In the genomic region with DNA sequence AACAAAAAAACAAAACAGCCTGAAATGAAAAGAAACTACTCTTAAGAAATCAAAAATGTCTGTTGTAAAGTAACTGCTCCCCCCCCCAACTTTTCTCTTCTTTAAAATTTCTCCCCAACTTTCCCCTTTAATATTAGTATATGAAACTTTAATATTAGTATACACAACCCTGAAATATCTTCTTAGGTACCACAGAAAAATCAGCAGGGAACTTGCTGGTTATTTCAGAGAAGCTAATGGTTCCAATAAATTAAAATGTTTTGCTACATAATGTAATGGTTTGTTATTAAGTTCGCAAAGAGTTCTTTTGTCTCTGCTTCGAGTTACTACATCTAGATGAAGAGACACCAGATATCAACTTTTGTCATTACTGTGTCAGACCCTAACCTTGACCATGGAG, we compare ENCODE assay signal across 8 mouse cellular contexts. TPM values are rescaled to one million over a fixed set of nuclear protein-coding genes. Genes with fewer than 3 reads are reported as not detected.
DNase-seq lines count a peak whose midpoint lies in the region; ATAC-seq and TF ChIP-seq lines count a peak whose summit lies in the region.

No protein-coding gene starts in this region.

- WGBS in kidney, adult 2 months, result 3% methylated on average over 2 of the region's 2 CpGs
- 5% methylated on average over 2 of the region's 2 CpGs for WGBS in bone marrow, adult 2 months
- WGBS in hindbrain, embryonic 13.5 days, result 3% methylated on average over 2 of the region's 2 CpGs
- 13% methylated on average over 2 of the region's 2 CpGs for WGBS in midbrain, embryonic 12.5 days

- peak overlapping the region; percentile 71 for H3K9ac ChIP-seq in hindbrain, embryonic 13.5 days
- H3K9ac ChIP-seq in midbrain, embryonic 12.5 days (replicated peaks), result peak overlapping the region; percentile 70

- H3K27ac ChIP-seq in kidney, adult 2 months (ENCODE audit: insufficient read depth, low read depth, low read length), result peak overlapping the region; percentile 65; the same call in 1 of the 2 replicates
- H3K27ac ChIP-seq in bone marrow, adult 2 months (ENCODE audit: control insufficient read depth, insufficient read depth, low read depth, low read length, poor library complexity), result no peak overlapping the region; the same call in 1 of the 2 replicates
- peak overlapping the region; percentile 91 for H3K27ac ChIP-seq in hindbrain, embryonic 13.5 days
- peak overlapping the region; percentile 95 for H3K27ac ChIP-seq in midbrain, embryonic 12.5 days (replicated peaks)

- H3K4me3 ChIP-seq in kidney, adult 2 months (ENCODE audit: insufficient read depth, low read depth, low read length), result peak overlapping the region; percentile 65
- H3K4me3 ChIP-seq in bone marrow, adult 2 months (replicated peaks; ENCODE audit: control insufficient read depth, low read depth, low read length), result peak overlapping the region; percentile 79
- peak overlapping the region; percentile 55 for H3K4me3 ChIP-seq in hindbrain, embryonic 13.5 days
- peak overlapping the region; percentile 54 for H3K4me3 ChIP-seq in midbrain, embryonic 12.5 days

- H3K4me2 ChIP-seq in hindbrain, embryonic 13.5 days, result peak overlapping the region; percentile 63
- H3K4me2 ChIP-seq in midbrain, embryonic 12.5 days (replicated peaks), result peak overlapping the region; percentile 68

- DNase-seq in kidney, adult 2 months, result no peak
- no peak for DNase-seq in kidney, adult 11 months
- no peak for DNase-seq in thymus, postnatal 0 days (ENCODE audit: low spot score)
- no peak for DNase-seq in c-Kit-positive CD71-positive TER-119-positive erythroid progenitor cells, embryonic 14.5 days (ENCODE audit: low spot score)

- peaks cover 3% of the 10 kb centered on the region; the same call in 1 of the 2 replicates for H3K4me1 ChIP-seq in kidney, adult 2 months (ENCODE audit: control insufficient read depth, insufficient read depth, low read length)
- no peaks in the 10 kb centered on the region; the same call in 1 of the 2 replicates for H3K4me1 ChIP-seq in bone marrow, adult 2 months (ENCODE audit: control insufficient read depth, insufficient read depth, low read length)
- H3K4me1 ChIP-seq in hindbrain, embryonic 13.5 days (replicated peaks), result peaks cover 5% of the 10 kb centered on the region
- H3K4me1 ChIP-seq in midbrain, embryonic 12.5 days, result peaks cover 5% of the 10 kb centered on the region

- no peaks in the 10 kb centered on the region for H3K9me3 ChIP-seq in hindbrain, embryonic 13.5 days
- H3K9me3 ChIP-seq in midbrain, embryonic 12.5 days, result no peaks in the 10 kb centered on the region

- peaks cover 6% of the 10 kb centered on the region for H3K36me3 ChIP-seq in kidney, adult 2 months (ENCODE audit: control insufficient read depth, insufficient read depth, low read length)
- peaks cover 14% of the 10 kb centered on the region for H3K36me3 ChIP-seq in hindbrain, embryonic 13.5 days
- H3K36me3 ChIP-seq in midbrain, embryonic 12.5 days, result peaks cover 26% of the 10 kb centered on the region

- no peak for TF ChIP-seq POLR2A in kidney, adult 2 months (IDR thresholded peaks at IDR 0.05; ENCODE audit: low read depth, low read length)
- no peak for TF ChIP-seq POLR2A in bone marrow, adult 2 months (IDR thresholded peaks at IDR 0.05; ENCODE audit: borderline replicate concordance, control insufficient read depth, low read depth, low read length)

- ATAC-seq in hindbrain, embryonic 13.5 days (ENCODE audit: low FRiP score), result no peak
- no peak for ATAC-seq in midbrain, embryonic 12.5 days (ENCODE audit: low FRiP score, low read depth)
- no peak for ATAC-seq in granulocyte monocyte progenitor cell, adult 5-6 weeks (replicated peaks; ENCODE audit: poor library complexity, severe bottlenecking)

- no peaks in the 10 kb centered on the region for H3K27me3 ChIP-seq in kidney, adult 2 months (replicated peaks; ENCODE audit: control insufficient read depth, insufficient read depth, low read length)
- no peaks in the 10 kb centered on the region for H3K27me3 ChIP-seq in hindbrain, embryonic 13.5 days
- no peaks in the 10 kb centered on the region for H3K27me3 ChIP-seq in midbrain, embryonic 12.5 days

- TF ChIP-seq CTCF in kidney, adult 2 months (conservative IDR thresholded peaks at IDR 0.05; ENCODE audit: insufficient read depth, insufficient read length, low read depth, low read length), result no peak
- TF ChIP-seq CTCF in bone marrow, adult 2 months (IDR thresholded peaks at IDR 0.05; ENCODE audit: control insufficient read depth, insufficient read depth, low read length), result no peak

RNA-seq across cellular contexts. Expression of gene Tmem209, which starts 0.8 kb away (rescaled TPM):
- 27.3 and 35.2 TPM in 2 replicates for polyA plus RNA-seq in kidney, adult 2 months (2012; rRNA removed)
- 12.7 and 15.2 TPM in 2 replicates for polyA plus RNA-seq in bone marrow, adult 2 months (2011; ENCODE audit: insufficient read depth, insufficient read length, low replicate concordance, missing spikeins)
- 29.5 and 33.4 TPM in 2 replicates for polyA plus RNA-seq in hindbrain, embryonic 13.5 days (2015; fragmentation: Nextera tagmentation; extraction: Ambion mirVana)
- 45.6 and 49.1 TPM in 2 replicates for polyA plus RNA-seq in midbrain, embryonic 12.5 days (2016; fragmentation: Nextera tagmentation; extraction: Ambion mirVana)
- 45.0 and 65.8 TPM in 2 replicates for total RNA-seq in granulocyte monocyte progenitor cell, adult 5-6 weeks (2014; fragmentation: Nextera tagmentation)
- 34.0 and 38.2 TPM in 2 replicates for total RNA-seq in granulocyte monocyte progenitor cell, adult 5-6 weeks (2017)
- polyA plus RNA-seq in thymus, postnatal 0 days (2015; fragmentation: Nextera tagmentation; extraction: Ambion mirVana), result 34.4 and 38.4 TPM in 2 replicates

RNA-seq across cellular contexts. Expression of gene Ssmem1, which starts 0.8 kb away (rescaled TPM):
- 0.09 TPM in 1 of 2 replicates, not detected in the other for polyA plus RNA-seq in kidney, adult 2 months (2012; rRNA removed)
- not detected in 2 replicates for polyA plus RNA-seq in bone marrow, adult 2 months (2011; ENCODE audit: insufficient read depth, insufficient read length, low replicate concordance, missing spikeins)
- polyA plus RNA-seq in hindbrain, embryonic 13.5 days (2015; fragmentation: Nextera tagmentation; extraction: Ambion mirVana), result 0.12 and 0.39 TPM in 2 replicates
- 0.22 and 0.34 TPM in 2 replicates for polyA plus RNA-seq in midbrain, embryonic 12.5 days (2016; fragmentation: Nextera tagmentation; extraction: Ambion mirVana)
- not detected in 2 replicates for total RNA-seq in granulocyte monocyte progenitor cell, adult 5-6 weeks (2014; fragmentation: Nextera tagmentation)
- 0.21 TPM in 1 of 2 replicates, not detected in the other for total RNA-seq in granulocyte monocyte progenitor cell, adult 5-6 weeks (2017)
- 0.12 and 0.13 TPM in 2 replicates for polyA plus RNA-seq in thymus, postnatal 0 days (2015; fragmentation: Nextera tagmentation; extraction: Ambion mirVana)

RNA-seq across cellular contexts. Expression of gene Cpa2, which starts 32.6 kb away (rescaled TPM):
- 0.14 TPM in 1 of 2 replicates, not detected in the other for polyA plus RNA-seq in kidney, adult 2 months (2012; rRNA removed)
- polyA plus RNA-seq in bone marrow, adult 2 months (2011; ENCODE audit: insufficient read depth, insufficient read length, low replicate concordance, missing spikeins), result not detected in 2 replicates
- polyA plus RNA-seq in hindbrain, embryonic 13.5 days (2015; fragmentation: Nextera tagmentation; extraction: Ambion mirVana), result 6.9 and 8.7 TPM in 2 replicates
- polyA plus RNA-seq in midbrain, embryonic 12.5 days (2016; fragmentation: Nextera tagmentation; extraction: Ambion mirVana), result 5.8 and 6.7 TPM in 2 replicates
- not detected in 2 replicates for total RNA-seq in granulocyte monocyte progenitor cell, adult 5-6 weeks (2014; fragmentation: Nextera tagmentation)
- 0.30 and 1.1 TPM in 2 replicates for total RNA-seq in granulocyte monocyte progenitor cell, adult 5-6 weeks (2017)
- 2.5 and 2.6 TPM in 2 replicates for polyA plus RNA-seq in thymus, postnatal 0 days (2015; fragmentation: Nextera tagmentation; extraction: Ambion mirVana)

RNA-seq across cellular contexts. Expression of gene Cpa4, which starts 59.3 kb away (rescaled TPM):
- not detected in 2 replicates for polyA plus RNA-seq in kidney, adult 2 months (2012; rRNA removed)
- polyA plus RNA-seq in bone marrow, adult 2 months (2011; ENCODE audit: insufficient read depth, insufficient read length, low replicate concordance, missing spikeins), result not detected in 2 replicates
- 1.4 and 1.5 TPM in 2 replicates for polyA plus RNA-seq in hindbrain, embryonic 13.5 days (2015; fragmentation: Nextera tagmentation; extraction: Ambion mirVana)
- 1.6 and 1.9 TPM in 2 replicates for polyA plus RNA-seq in midbrain, embryonic 12.5 days (2016; fragmentation: Nextera tagmentation; extraction: Ambion mirVana)
- total RNA-seq in granulocyte monocyte progenitor cell, adult 5-6 weeks (2014; fragmentation: Nextera tagmentation), result not detected in 2 replicates
- not detected in 2 replicates for total RNA-seq in granulocyte monocyte progenitor cell, adult 5-6 weeks (2017)
- 0.09 TPM in 1 of 2 replicates, not detected in the other for polyA plus RNA-seq in thymus, postnatal 0 days (2015; fragmentation: Nextera tagmentation; extraction: Ambion mirVana)
